In the genomic region with DNA sequence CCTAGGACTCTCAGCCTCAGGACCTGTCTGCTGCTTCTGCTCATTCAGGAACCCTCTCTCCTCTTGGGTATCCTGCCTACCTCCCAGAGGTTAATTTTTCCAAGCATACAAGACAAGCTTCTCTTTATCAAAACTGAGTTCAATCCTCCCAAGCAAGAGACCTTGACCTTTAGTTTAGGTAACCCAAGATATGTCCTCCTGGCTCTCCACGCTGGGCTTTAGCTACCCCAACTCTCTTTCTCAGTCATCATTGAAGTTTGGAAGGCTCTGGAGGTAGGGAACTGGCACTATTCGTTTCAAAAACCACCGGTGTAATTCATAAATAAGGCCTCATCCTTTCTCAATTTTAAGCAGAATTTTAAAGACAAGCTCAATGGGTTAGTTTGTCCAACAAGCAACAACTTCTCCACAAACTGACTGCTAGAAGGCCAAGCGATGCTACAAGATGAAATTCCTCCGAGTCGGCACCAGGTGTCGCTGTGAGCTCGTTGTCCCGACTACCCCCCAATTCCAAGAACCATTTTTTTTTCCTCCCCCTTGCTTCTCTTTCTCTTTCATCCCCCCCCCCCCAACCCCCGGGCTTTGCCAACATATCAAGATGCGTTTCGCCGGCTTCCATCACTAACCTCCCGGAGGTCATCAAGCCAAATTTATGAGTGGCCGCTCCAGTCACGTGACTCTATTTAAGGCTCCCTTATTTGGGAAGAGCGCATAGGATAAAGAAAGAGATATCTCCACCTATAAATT, we compare ENCODE assay signal across 9 mouse cellular contexts. TPM values are rescaled to one million over a fixed set of nuclear protein-coding genes. Genes with fewer than 3 reads are reported as not detected.
A peak's percentile ranks its signal among the peaks of the same experiment; 100 is the strongest.
DNase-seq lines count a peak whose midpoint lies in the region; ATAC-seq and TF ChIP-seq lines count a peak whose summit lies in the region.
"Had no signal": no experiment of that assay in that cellular context is flagged by ENCODE, and none has a peak within 500 bp of the region (broad histone marks: within the 10 kb centered on the region; RNA-seq: fewer than 3 reads in every experiment).

No protein-coding gene starts in this region.

- WGBS in bone marrow, adult 2 months: 7% methylated on average over 17 of the region's 17 CpGs
- 6% methylated on average over 17 of the region's 17 CpGs for WGBS in kidney, embryonic 15.5 days
- 7% methylated on average over 17 of the region's 17 CpGs for WGBS in stomach, embryonic 14.5 days

- no peaks in the 10 kb centered on the region for H3K9me3 ChIP-seq in kidney, embryonic 15.5 days (replicated peaks)
- H3K9me3 ChIP-seq in stomach, embryonic 14.5 days (ENCODE audit: control insufficient read depth, low read depth, low read length): no peaks in the 10 kb centered on the region

- H3K27ac ChIP-seq in bone marrow, adult 2 months (ENCODE audit: control insufficient read depth, insufficient read depth, low read depth, low read length, poor library complexity): no peak overlapping the region
- H3K27ac ChIP-seq in kidney, embryonic 15.5 days: peak overlapping the region; percentile 95
- H3K27ac ChIP-seq in stomach, embryonic 14.5 days (ENCODE audit: low read length): peak overlapping the region; percentile 89; the same call in 1 of the 2 replicates

- peak overlapping the region; percentile 81 for H3K4me2 ChIP-seq in kidney, embryonic 15.5 days
- H3K4me2 ChIP-seq in stomach, embryonic 14.5 days (replicated peaks; ENCODE audit: low read depth, low read length): peak overlapping the region; percentile 45

- H3K9ac ChIP-seq in kidney, embryonic 15.5 days: peak overlapping the region; percentile 44; the same call in 1 of the 2 replicates
- H3K9ac ChIP-seq in stomach, embryonic 14.5 days (replicated peaks; ENCODE audit: low read depth, low read length): no peak overlapping the region

- H3K27me3 ChIP-seq in kidney, embryonic 15.5 days: peaks cover 75% of the 10 kb centered on the region
- H3K27me3 ChIP-seq in stomach, embryonic 14.5 days (ENCODE audit: control insufficient read depth, insufficient read depth, low read length): peaks cover 32% of the 10 kb centered on the region

- no peak for TF ChIP-seq POLR2A in bone marrow, adult 2 months (IDR thresholded peaks at IDR 0.05; ENCODE audit: borderline replicate concordance, control insufficient read depth, low read depth, low read length)

- TF ChIP-seq CTCF in bone marrow, adult 2 months (IDR thresholded peaks at IDR 0.05; ENCODE audit: control insufficient read depth, insufficient read depth, low read length): peak; percentile 72

- ATAC-seq in kidney, embryonic 15.5 days (replicated peaks; ENCODE audit: low FRiP score): no peak
- ATAC-seq in stomach, embryonic 14.5 days (ENCODE audit: insufficient number of reproducible peaks, insufficient read depth, low FRiP score, low read depth): no peak

- peak; percentile 39 for DNase-seq in right cerebral cortex, adult 18-20 months
- no peak for DNase-seq in right cerebral cortex, postnatal 36 days (ENCODE audit: low spot score in 2 of 2)
- peak; percentile 35 for DNase-seq in gastrocnemius, postnatal 25 days
- peak; percentile 41 for DNase-seq in lung, postnatal 14 days
- DNase-seq in spleen, postnatal 14 days (ENCODE audit: low spot score in 2 of 2): no peak

- H3K4me3 ChIP-seq in bone marrow, adult 2 months (replicated peaks; ENCODE audit: control insufficient read depth, low read depth, low read length): no peak overlapping the region
- H3K4me3 ChIP-seq in kidney, embryonic 15.5 days (replicated peaks): peak overlapping the region; percentile 42
- peak overlapping the region; percentile 32 for H3K4me3 ChIP-seq in stomach, embryonic 14.5 days (ENCODE audit: low read depth, low read length)

- H3K4me1 ChIP-seq in bone marrow, adult 2 months (ENCODE audit: control insufficient read depth, insufficient read depth, low read length): no peaks in the 10 kb centered on the region
- peaks cover 95% of the 10 kb centered on the region for H3K4me1 ChIP-seq in kidney, embryonic 15.5 days
- H3K4me1 ChIP-seq in stomach, embryonic 14.5 days (ENCODE audit: control insufficient read depth, insufficient read depth, low read length): peaks cover 6% of the 10 kb centered on the region; the same call in 1 of the 2 replicates

- no peaks in the 10 kb centered on the region for H3K36me3 ChIP-seq in kidney, embryonic 15.5 days
- no peaks in the 10 kb centered on the region for H3K36me3 ChIP-seq in stomach, embryonic 14.5 days (ENCODE audit: control insufficient read depth, insufficient read depth, low read length)

RNA-seq across cellular contexts. Expression of gene Hoxc4, which starts 5.3 kb away (rescaled TPM):
- 1.1 and 1.5 TPM in 2 replicates for polyA plus RNA-seq in bone marrow, adult 2 months (2011; ENCODE audit: insufficient read depth, insufficient read length, low replicate concordance, missing spikeins)
- 1 to 10 TPM; 3.8 to 4.1 TPM for total RNA-seq in gastrocnemius, postnatal 25 days (2021)
- polyA plus RNA-seq in kidney, embryonic 15.5 days (2015; fragmentation: Nextera tagmentation; extraction: Ambion mirVana): 7.9 and 10.2 TPM in 2 replicates
- polyA plus RNA-seq in stomach, embryonic 14.5 days (2014; fragmentation: Nextera tagmentation; extraction: Ambion mirVana): 23.4 and 26.5 TPM in 2 replicates
- total RNA-seq: layer of hippocampus, adult 8-10 months had no signal

RNA-seq across cellular contexts. Expression of gene Hoxc6, which starts 15.4 kb away (rescaled TPM):
- 2.4 and 2.6 TPM in 2 replicates for polyA plus RNA-seq in bone marrow, adult 2 months (2011; ENCODE audit: insufficient read depth, insufficient read length, low replicate concordance, missing spikeins)
- 1 to 10 TPM; 5.3 to 8.1 TPM for total RNA-seq in gastrocnemius, postnatal 25 days (2021)
- polyA plus RNA-seq in kidney, embryonic 15.5 days (2015; fragmentation: Nextera tagmentation; extraction: Ambion mirVana): 10.9 and 11.0 TPM in 2 replicates
- 4.8 and 5.5 TPM in 2 replicates for polyA plus RNA-seq in stomach, embryonic 14.5 days (2014; fragmentation: Nextera tagmentation; extraction: Ambion mirVana)
- total RNA-seq: layer of hippocampus, adult 8-10 months had no signal

RNA-seq across cellular contexts. Expression of gene Hoxc8, which starts 23.0 kb away (rescaled TPM):
- polyA plus RNA-seq in bone marrow, adult 2 months (2011; ENCODE audit: insufficient read depth, insufficient read length, low replicate concordance, missing spikeins): 1.2 and 2.6 TPM in 2 replicates
- 1 to 10 TPM; 1.3 to 1.6 TPM for total RNA-seq in gastrocnemius, postnatal 25 days (2021)
- polyA plus RNA-seq in kidney, embryonic 15.5 days (2015; fragmentation: Nextera tagmentation; extraction: Ambion mirVana): 8.7 and 11.1 TPM in 2 replicates
- polyA plus RNA-seq in stomach, embryonic 14.5 days (2014; fragmentation: Nextera tagmentation; extraction: Ambion mirVana): 1.0 and 1.1 TPM in 2 replicates
- total RNA-seq: layer of hippocampus, adult 8-10 months had no signal

RNA-seq across cellular contexts. Expression of gene Hoxc9, which starts 37.2 kb away (rescaled TPM):
- 0.68 TPM in 1 of 2 replicates, not detected in the other for polyA plus RNA-seq in bone marrow, adult 2 months (2011; ENCODE audit: insufficient read depth, insufficient read length, low replicate concordance, missing spikeins)
- 1 to 10 TPM; 4.6 to 6.5 TPM for total RNA-seq in gastrocnemius, postnatal 25 days (2021)
- polyA plus RNA-seq in kidney, embryonic 15.5 days (2015; fragmentation: Nextera tagmentation; extraction: Ambion mirVana): 10.0 and 10.7 TPM in 2 replicates
- polyA plus RNA-seq in stomach, embryonic 14.5 days (2014; fragmentation: Nextera tagmentation; extraction: Ambion mirVana): not detected in 2 replicates
- total RNA-seq: layer of hippocampus, adult 8-10 months had no signal

RNA-seq across cellular contexts. Expression of gene Hoxc5, which starts 46.2 kb away (rescaled TPM):
- polyA plus RNA-seq in bone marrow, adult 2 months (2011; ENCODE audit: insufficient read depth, insufficient read length, low replicate concordance, missing spikeins): 0.80 TPM in 1 of 2 replicates, not detected in the other
- total RNA-seq in gastrocnemius, postnatal 25 days (2021): 1 to 10 TPM; 1.6 to 1.8 TPM
- 3.6 and 4.8 TPM in 2 replicates for polyA plus RNA-seq in kidney, embryonic 15.5 days (2015; fragmentation: Nextera tagmentation; extraction: Ambion mirVana)
- 20.3 and 20.9 TPM in 2 replicates for polyA plus RNA-seq in stomach, embryonic 14.5 days (2014; fragmentation: Nextera tagmentation; extraction: Ambion mirVana)
- total RNA-seq: layer of hippocampus, adult 8-10 months had no signal

Comparison
In these comparisons a context has a peak if more than half of its experiments do, and no peak if none do; other contexts are left out.
1. DNase-seq: peak in right cerebral cortex, adult 18-20 months (single experiment), gastrocnemius, postnatal 25 days (single experiment) and lung, postnatal 14 days (single experiment); none in right cerebral cortex, postnatal 36 days (0 of 2) and spleen, postnatal 14 days (0 of 2).